ENCODE assay signal across 21 mouse cellular contexts in the genomic region with DNA sequence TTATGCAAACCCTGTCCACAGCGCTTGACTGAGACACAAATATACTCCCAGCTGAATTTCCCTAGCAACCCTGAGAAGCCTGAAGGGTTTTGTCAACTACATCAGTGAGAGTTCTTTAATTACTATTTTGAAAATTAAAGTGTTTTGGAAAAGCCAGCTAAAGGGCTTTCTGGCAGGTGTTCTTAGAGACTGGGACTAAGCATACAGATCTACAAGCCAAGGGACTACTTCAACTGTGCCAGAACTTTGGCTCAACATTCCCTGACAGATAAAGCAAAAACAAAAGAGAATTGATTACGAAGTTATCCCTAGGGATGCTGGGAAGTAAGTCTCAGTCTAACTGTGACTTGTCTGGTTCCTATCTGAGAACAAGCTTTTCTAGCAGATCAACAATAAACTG.
DNase-seq lines count a peak whose midpoint lies in the region; ATAC-seq and TF ChIP-seq lines count a peak whose summit lies in the region.
"Had no signal": no experiment of that assay in that cellular context is flagged by ENCODE, and none has a peak within 500 bp of the region (broad histone marks: within the 10 kb centered on the region; RNA-seq: fewer than 3 reads in every experiment).

No protein-coding gene starts in this region.

- H3K4me3 ChIP-seq in forebrain, embryonic 14.5 days (ENCODE audit: low read depth, low read length): no peak overlapping the region
- no peak overlapping the region for H3K4me3 ChIP-seq in forebrain, embryonic 12.5 days (replicated peaks)
- no peak overlapping the region for H3K4me3 ChIP-seq in heart, adult 2 months
- no peak overlapping the region for H3K4me3 ChIP-seq in heart, embryonic 10.5 days
- H3K4me3 ChIP-seq in left cerebral cortex, adult 2 months: no peak overlapping the region
- H3K4me3 ChIP-seq: embryonic facial prominence, embryonic 12.5 days; forebrain, embryonic 13.5 days; heart, embryonic 13.5 days; hindbrain, embryonic 13.5 days had no signal

- H3K9ac ChIP-seq in forebrain, embryonic 14.5 days (ENCODE audit: low read length): no peak overlapping the region
- H3K9ac ChIP-seq in forebrain, embryonic 12.5 days: no peak overlapping the region
- no peak overlapping the region for H3K9ac ChIP-seq in heart, adult 2 months (ENCODE audit: low read depth, low read length)
- H3K9ac ChIP-seq: embryonic facial prominence, embryonic 12.5 days; forebrain, embryonic 13.5 days; heart, embryonic 13.5 days; hindbrain, embryonic 13.5 days had no signal

- peak; percentile 53 for DNase-seq in forebrain, embryonic 14.5 days (ENCODE audit: low spot score)
- no peak for DNase-seq in heart, adult 2 months
- no peak for DNase-seq in heart, embryonic 10.5 days (ENCODE audit: low spot score)
- DNase-seq in left cerebral cortex, adult 2 months (ENCODE audit: extremely low spot score in 1 of 2, low spot score in 2 of 2): no peak
- no peak for DNase-seq in left cerebral cortex, adult 18-20 months (ENCODE audit: low spot score in 2 of 2)
- DNase-seq in brain, embryonic 14.5 days (ENCODE audit: low read depth): peak; percentile 65
- DNase-seq: adrenal gland, adult 8-10 months; adrenal gland, postnatal 36 days; B cell, adult 2 months; cerebellum, adult 11 months; cerebellum, adult 8-10 months; cerebellum, postnatal 14 days; embryo, embryonic 11 days; gastrocnemius, postnatal 10 days had no signal

- WGBS in forebrain, embryonic 14.5 days: 62% methylated on average over 2 of the region's 2 CpGs
- WGBS in forebrain, embryonic 12.5 days: 86% methylated on average over 2 of the region's 2 CpGs
- WGBS in heart, adult 2 months: 42% methylated on average over 2 of the region's 2 CpGs
- WGBS in heart, embryonic 10.5 days: 83% methylated on average over 2 of the region's 2 CpGs

- H3K9me3 ChIP-seq in forebrain, embryonic 14.5 days (replicated peaks; ENCODE audit: control insufficient read depth, low read length): no peaks in the 10 kb centered on the region
- H3K9me3 ChIP-seq in forebrain, embryonic 12.5 days: no peaks in the 10 kb centered on the region
- no peaks in the 10 kb centered on the region for H3K9me3 ChIP-seq in heart, embryonic 10.5 days
- H3K9me3 ChIP-seq: embryonic facial prominence, embryonic 12.5 days; forebrain, embryonic 13.5 days; G1E; hindbrain, embryonic 13.5 days had no signal

- TF ChIP-seq CTCF in heart, adult 2 months (IDR thresholded peaks at IDR 0.05): no peak
- no peak for TF ChIP-seq CTCF in left cerebral cortex, adult 2 months (IDR thresholded peaks at IDR 0.05)
- TF ChIP-seq CTCF in brain, embryonic 14.5 days (IDR thresholded peaks at IDR 0.05; ENCODE audit: borderline replicate concordance, extremely low read depth, insufficient read depth, insufficient read length): no peak

- no peak overlapping the region for H3K27ac ChIP-seq in forebrain, embryonic 14.5 days (ENCODE audit: low read depth, low read length)
- H3K27ac ChIP-seq in forebrain, embryonic 12.5 days: no peak overlapping the region
- peak overlapping the region; percentile 38 for H3K27ac ChIP-seq in heart, adult 2 months
- no peak overlapping the region for H3K27ac ChIP-seq in heart, embryonic 10.5 days
- H3K27ac ChIP-seq in left cerebral cortex, adult 2 months: 0 out of 2 replicates have a peak overlapping the region, but pooled peaks have one; percentile 8
- H3K27ac ChIP-seq: embryonic facial prominence, embryonic 12.5 days; forebrain, embryonic 13.5 days; heart, embryonic 13.5 days; hindbrain, embryonic 13.5 days; hindbrain, postnatal 0 days had no signal

- no peak overlapping the region for H3K4me2 ChIP-seq in forebrain, embryonic 14.5 days (ENCODE audit: low read length)
- no peak overlapping the region for H3K4me2 ChIP-seq in forebrain, embryonic 12.5 days
- H3K4me2 ChIP-seq: embryonic facial prominence, embryonic 12.5 days; forebrain, embryonic 13.5 days; heart, embryonic 13.5 days; hindbrain, embryonic 13.5 days had no signal

- intact Hi-C loops in heart, adult 2 months (cut with DNase I): no loop called here
- intact Hi-C loops in left cerebral cortex, adult 2 months (cut with DNase I): no loop called here

- no peaks in the 10 kb centered on the region for H3K27me3 ChIP-seq in forebrain, embryonic 14.5 days (replicated peaks; ENCODE audit: control insufficient read depth, insufficient read depth, low read length)
- H3K27me3 ChIP-seq in forebrain, embryonic 12.5 days: no peaks in the 10 kb centered on the region
- no peaks in the 10 kb centered on the region for H3K27me3 ChIP-seq in heart, adult 2 months (ENCODE audit: control insufficient read depth, insufficient read depth, low read length)
- H3K27me3 ChIP-seq in heart, embryonic 10.5 days (ENCODE audit: insufficient read depth, poor library complexity, severe bottlenecking): no peaks in the 10 kb centered on the region
- H3K27me3 ChIP-seq: embryonic facial prominence, embryonic 12.5 days; forebrain, embryonic 13.5 days; heart, embryonic 13.5 days; hindbrain, embryonic 13.5 days had no signal

- no peak for TF ChIP-seq EP300 in heart, adult 2 months (IDR thresholded peaks at IDR 0.05; ENCODE audit: insufficient read depth, low read depth, low read length)

- no peak for ATAC-seq in forebrain, embryonic 14.5 days
- no peak for ATAC-seq in forebrain, embryonic 12.5 days (ENCODE audit: low FRiP score)
- ATAC-seq: forebrain, embryonic 13.5 days; hindbrain, postnatal 0 days had no signal

- H3K36me3 ChIP-seq in forebrain, embryonic 14.5 days (ENCODE audit: control insufficient read depth, insufficient read depth, low read length): no peaks in the 10 kb centered on the region
- no peaks in the 10 kb centered on the region for H3K36me3 ChIP-seq in forebrain, embryonic 12.5 days (replicated peaks)
- peaks cover 57% of the 10 kb centered on the region for H3K36me3 ChIP-seq in heart, adult 2 months (ENCODE audit: control insufficient read depth, insufficient read depth, low read length)
- H3K36me3 ChIP-seq in heart, embryonic 10.5 days: no peaks in the 10 kb centered on the region
- H3K36me3 ChIP-seq: embryonic facial prominence, embryonic 12.5 days; G1E; heart, embryonic 13.5 days; hindbrain, embryonic 13.5 days had no signal

- H3K4me1 ChIP-seq in forebrain, embryonic 14.5 days (ENCODE audit: control insufficient read depth, insufficient read depth, low read length): no peaks in the 10 kb centered on the region; the same call in 1 of the 2 replicates
- H3K4me1 ChIP-seq in forebrain, embryonic 12.5 days: no peaks in the 10 kb centered on the region
- peaks cover 25% of the 10 kb centered on the region for H3K4me1 ChIP-seq in heart, adult 2 months (ENCODE audit: control insufficient read depth, insufficient read depth, low read length)
- H3K4me1 ChIP-seq in heart, embryonic 10.5 days: peaks cover 9% of the 10 kb centered on the region; the same call in 1 of the 2 replicates
- H3K4me1 ChIP-seq: embryonic facial prominence, embryonic 12.5 days had no signal

- TF ChIP-seq POLR2A in heart, adult 2 months (IDR thresholded peaks at IDR 0.05; ENCODE audit: insufficient read depth, low read depth, low read length): no peak
- no peak for TF ChIP-seq POLR2A in brain, embryonic 14.5 days (IDR thresholded peaks at IDR 0.05; ENCODE audit: borderline replicate concordance, extremely low read depth, insufficient read depth, insufficient read length, poor library complexity, severe bottlenecking)

- peaks cover 13% of the 10 kb centered on the region for H3K79me2 ChIP-seq in heart, adult 2 months (replicated peaks; ENCODE audit: control insufficient read depth, insufficient read depth, low read length)

Comparison
In these comparisons a context has a peak if more than half of its experiments do, and no peak if none do; other contexts are left out.
1. H3K27ac ChIP-seq: peak in heart, adult 2 months (single experiment) and left cerebral cortex, adult 2 months (single experiment); none in forebrain, embryonic 14.5 days (single experiment), forebrain, embryonic 12.5 days (single experiment) and heart, embryonic 10.5 days (single experiment).
2. DNase-seq: peak in forebrain, embryonic 14.5 days (single experiment) and brain, embryonic 14.5 days (single experiment); none in heart, adult 2 months (0 of 2), heart, embryonic 10.5 days (single experiment), left cerebral cortex, adult 2 months (0 of 2) and left cerebral cortex, adult 18-20 months (0 of 2).